Mouse (Mus musculus): ENCODE data around the gene Igsf21.
A peak's percentile ranks its signal among the peaks of the same experiment; 100 is the strongest.

Igsf21 gene

DNA sequence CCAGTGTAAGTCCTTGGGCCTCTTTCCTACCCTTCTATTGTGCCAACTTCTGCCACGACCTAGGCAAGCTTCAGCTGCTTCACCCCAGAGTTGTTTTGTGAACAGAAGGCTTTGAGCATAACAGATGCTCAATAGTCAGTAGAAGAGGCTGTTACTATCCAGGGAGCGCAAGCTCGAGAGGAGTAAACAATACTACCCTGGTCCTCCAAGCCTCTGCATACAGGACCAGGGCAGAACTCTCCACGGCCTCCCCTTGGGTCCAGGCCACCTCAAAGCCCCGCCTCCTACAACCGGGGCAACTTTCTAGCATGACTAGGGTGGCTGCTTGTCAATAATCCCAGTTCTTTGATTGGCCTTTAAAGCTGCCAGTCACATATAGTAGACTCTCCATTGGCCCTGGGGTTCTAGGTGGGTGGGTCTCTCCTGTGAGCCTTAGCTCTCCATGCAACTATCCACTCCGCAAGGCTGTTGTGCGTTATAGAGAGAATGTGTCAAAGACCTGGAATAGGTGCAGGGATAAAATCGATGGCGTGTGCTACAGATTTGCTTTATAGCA, 198.7 kb downstream of the Igsf21 start:
- no peak for DNase-seq (ENCODE audit: low spot score)

DNA sequence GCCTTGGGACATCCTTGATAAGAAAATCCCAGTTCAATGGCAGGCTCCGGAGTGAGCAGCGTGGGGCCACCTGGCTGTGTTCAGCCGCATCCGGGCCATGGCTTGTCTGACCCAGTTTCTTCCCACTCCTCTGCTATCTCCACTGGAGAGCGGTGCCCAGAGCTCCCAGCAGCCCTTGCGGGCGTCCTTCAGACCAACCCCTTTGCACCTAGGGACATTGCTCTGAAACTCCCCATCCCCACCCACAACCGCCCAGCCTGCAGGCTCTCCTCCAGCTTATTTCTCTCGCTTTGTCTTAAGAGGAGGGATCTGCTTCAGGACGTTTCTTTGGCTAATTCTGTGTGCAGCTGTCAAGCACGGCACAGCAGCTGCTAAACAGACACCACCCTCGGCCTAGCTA, 202.6 kb downstream of the Igsf21 start:
- no peak for DNase-seq (ENCODE audit: low spot score)

DNA sequence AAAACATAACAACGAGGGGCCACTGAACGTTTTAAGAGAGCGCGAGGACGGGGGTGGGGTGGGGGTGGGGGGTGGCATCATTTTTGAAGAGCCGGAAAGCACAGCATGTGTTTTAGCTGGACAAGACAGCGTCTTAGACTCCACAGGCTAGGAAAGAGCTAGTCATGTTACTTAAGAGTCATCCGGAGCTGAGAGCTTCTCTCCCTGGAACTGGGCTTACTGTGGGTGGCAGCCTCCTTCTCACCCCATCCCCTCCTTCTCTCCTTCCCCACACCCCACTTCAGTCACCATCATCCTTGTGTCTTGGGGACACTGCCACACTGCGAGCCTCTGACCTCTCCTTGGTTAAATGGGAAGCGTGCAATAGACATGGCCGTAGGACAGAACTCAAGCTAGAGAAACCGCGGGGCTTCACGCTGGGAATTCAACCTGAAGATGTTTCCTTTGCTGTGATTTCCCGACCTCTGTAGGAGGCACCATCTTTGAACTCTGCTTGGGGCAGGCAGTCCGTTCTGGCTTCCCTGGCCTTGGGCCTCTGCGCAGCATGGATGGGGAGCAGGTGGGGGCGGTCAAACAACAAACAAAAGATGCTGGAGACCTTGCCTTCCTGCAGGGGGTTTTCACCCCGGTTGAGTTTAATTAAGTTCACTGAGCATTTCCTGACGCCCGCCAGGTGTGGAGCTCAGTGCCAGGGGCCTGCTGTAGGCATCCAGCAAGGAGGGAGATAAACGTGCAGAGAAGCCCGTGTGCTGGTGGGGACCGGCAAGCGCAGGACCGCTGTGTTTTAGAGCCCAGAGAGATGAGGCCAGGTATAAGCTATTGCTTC, 207.8 kb downstream of the Igsf21 start:
- DNase-seq (ENCODE audit: low spot score) = no peak

DNA sequence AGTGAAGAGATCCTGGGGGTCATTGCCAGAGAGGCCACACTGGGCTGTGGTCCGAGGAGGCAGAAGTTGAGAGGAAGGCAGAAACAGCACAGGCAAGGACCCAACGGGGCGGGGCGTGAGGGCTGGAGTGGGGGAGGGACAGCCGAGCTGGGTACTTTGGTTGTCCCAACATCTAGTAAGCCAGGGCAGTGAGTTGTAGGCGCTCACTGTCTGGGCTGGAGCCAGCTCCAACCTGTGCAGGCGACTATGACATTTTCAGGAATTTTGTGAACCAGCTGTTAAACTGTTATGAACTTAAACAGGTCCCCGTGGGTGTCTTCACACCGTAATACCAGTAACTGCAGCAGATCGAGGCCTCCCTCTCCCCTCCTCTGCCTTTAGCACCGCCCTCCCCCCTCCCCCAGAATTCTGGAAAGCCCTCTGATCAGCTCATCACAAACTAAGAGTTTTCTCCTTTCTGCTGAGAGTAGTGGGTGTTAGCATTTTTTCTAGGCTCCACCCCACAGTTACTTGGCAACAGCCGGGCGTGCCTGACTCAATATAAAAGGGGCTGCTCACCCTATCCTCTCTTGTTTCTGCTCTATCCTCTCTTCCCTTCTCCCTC, 208.7 kb downstream of the Igsf21 start:
- DNase-seq (ENCODE audit: low spot score) = no peak

DNA sequence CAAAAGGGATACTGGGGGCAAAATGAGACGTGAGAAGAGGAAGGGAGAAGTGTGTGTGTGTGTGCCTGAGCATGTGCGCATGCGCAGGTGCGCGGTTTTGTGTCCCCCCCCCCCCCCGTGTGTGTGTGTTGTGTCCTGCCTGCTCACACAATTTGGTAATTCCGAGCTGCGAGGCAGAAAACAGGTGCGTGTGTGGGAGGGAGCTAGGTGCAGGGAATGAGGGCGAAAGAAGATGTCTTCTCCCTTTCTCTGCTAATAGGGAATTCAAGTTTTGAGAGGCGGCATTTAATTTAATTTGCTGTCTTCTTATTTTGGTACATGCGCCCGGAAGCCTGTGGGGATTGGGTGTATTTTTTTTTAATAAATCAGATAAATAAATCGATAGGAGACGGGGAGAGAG, 211.4 kb downstream of the Igsf21 start:
- DNase-seq (ENCODE audit: low spot score) = no peak

DNA sequence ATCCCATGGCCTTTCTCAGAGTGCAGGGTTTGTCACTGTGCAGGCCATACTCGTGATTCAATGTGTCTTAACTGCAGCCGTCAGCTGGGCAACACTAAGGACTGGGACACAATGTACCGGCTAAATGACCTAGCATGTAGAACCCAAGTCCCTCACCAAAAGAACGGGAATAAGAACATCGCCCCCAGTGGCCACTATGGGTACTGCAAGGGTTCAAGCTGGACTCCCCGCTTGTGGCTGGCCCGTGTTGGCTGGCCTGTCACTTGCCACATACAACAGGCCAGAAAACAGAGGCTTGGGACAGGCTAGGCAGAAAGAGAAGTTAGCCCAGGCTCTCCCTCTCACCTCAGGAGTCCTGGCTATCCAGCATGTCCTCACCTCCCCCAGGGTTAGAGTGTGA, 213.2 kb downstream of the Igsf21 start:
- peak; percentile 8 for DNase-seq (ENCODE audit: low spot score)

DNA sequence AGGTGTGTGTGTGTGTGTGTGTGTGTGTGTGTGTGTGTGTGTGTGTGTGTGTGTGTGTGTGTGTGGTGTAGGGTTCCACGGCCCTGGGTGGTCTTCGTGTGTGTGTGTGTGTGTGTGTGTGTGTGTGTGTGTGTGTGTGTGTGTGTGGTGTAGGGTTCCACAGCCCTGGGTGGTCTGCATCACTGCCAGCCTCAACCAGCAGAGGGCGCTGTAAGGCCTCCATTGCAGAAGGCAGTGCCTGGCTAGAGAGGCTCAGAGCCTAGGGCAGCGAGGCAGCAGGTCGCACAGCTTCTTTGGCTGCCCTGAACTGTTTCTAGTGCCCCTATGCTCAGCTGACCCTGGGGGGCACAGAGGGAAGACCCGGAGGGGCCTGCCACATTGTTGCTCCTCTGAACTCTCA, 216.2 kb downstream of the Igsf21 start:
- DNase-seq (ENCODE audit: low spot score) = no peak

DNA sequence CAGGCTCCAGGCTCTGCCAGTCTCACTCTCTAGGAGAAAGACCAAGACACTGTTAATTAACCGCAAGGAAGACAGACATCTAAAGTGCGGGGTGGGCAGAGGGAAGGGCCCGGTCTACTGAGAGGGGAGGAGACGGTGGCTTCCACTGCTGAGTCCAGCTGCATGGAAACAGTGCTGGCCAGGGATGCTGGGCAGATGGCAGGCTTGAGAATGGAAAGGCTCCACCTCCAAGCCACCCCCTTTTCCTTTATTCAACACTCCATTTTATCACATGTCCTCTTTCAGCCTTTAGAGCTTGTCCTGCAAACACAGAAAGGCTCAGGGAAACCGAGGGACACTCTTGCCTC, 216.6 kb downstream of the Igsf21 start:
- DNase-seq (ENCODE audit: low spot score) = no peak

DNA sequence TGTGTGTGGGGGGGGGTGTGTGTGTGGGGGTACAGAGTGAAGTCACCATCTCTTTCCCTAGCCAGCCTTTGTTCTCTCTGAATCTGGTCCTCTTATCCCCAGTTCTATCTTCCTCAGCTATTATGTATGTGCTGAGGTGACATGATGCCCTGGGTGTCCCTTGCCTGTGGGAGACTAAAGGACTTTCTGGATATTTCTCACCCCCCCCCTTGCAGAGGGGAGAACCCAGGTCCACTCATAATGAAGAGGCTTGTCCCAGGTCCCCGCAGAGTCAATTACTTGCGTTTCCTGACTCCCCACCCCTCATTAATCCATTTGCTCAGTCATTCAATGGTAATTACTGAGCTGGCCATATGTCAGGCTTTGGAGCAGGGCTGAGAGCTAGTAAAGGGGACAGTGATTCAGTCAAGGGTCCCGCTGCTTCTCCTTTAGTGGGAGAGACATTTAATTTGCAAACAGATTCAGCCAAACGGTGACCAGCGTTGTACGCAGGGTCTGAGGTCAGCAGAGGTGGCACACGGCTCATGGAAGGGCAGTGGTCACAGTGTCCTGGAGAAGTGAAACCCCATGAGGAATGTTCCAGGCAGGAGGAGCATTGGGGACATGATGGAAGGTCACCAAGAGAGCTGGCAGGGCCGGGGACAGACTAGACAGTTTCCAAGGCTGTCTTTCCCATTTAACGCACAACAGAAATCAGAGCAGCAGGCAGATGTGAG, 217.1 kb downstream of the Igsf21 start:
- DNase-seq (ENCODE audit: low spot score) = no peak

DNA sequence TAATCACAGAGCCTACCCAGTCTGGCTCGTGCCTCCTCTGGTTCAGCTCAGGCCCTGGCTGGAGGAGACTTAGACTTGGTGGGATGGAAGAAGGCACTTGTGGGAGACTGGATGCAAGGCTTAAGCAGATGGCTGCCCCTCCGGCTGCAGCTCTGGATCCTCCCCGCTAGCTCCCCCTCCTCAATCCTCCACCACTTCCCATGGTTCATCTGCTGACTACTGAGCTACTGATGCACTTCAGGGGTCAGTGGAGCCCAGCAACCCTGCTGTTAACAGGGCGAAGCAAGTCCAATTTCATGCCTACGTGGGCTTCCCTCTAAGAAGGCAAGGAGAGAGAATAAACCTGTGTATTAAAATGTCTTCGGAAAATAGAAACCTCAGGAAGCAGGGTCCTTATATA, 222.8 kb downstream of the Igsf21 start:
- DNase-seq (ENCODE audit: low spot score) = no peak

DNA sequence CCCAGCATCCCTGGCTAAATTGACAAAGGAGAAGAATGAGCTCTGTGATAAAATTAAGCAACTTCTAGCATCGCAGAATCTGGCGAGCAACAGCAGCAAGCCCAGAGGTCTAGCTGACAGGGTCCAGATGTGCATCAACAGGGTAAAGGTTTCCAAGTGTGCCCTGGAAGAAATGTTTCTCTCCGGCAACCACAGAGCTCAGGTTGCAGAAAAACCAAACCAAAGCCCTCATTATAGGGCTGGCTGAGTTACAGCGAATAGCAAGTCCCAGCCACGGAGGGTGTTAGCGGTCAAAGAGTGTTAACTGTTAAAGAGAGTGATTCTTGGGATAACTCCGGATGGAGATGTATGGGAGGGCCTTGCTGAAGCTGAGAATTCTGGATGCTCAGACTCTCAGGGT, 230.7 kb downstream of the Igsf21 start:
- no peak for DNase-seq (ENCODE audit: low spot score)

DNA sequence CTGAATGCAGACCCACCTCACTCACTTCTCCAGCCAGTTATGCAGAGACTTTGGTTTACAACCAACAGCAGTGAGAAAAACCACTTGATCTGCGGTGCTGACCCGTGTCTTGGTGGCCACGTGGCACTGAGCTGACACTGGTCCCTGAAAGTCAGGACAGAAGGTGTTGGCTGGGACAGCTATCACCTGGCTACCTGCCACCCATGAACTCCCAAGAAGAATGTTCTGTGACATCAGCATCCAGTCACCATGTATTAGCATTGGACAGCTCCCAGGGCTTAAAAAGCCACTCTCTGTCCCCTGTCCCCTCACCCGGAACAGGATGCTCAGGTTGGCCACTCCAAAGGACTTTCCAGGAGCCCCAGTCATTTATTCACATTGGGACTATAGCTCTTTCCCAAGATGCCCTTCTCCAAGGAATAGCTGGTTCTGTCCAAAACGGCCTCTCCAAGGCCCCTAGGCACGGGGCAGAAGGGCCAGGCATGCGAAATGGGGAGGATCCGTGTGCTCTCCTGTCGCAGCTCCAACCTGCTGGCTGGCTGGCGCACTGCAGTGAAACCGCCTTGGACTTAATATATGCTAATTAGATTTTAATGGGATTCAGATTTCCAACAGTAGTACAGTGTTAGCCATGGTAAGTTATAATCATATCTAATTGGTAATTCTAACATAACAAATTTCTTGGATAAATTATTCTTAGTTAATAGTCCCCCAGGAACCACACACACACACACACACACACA, 235.7 kb downstream of the Igsf21 start:
- DNase-seq (ENCODE audit: low spot score) = no peak

DNA sequence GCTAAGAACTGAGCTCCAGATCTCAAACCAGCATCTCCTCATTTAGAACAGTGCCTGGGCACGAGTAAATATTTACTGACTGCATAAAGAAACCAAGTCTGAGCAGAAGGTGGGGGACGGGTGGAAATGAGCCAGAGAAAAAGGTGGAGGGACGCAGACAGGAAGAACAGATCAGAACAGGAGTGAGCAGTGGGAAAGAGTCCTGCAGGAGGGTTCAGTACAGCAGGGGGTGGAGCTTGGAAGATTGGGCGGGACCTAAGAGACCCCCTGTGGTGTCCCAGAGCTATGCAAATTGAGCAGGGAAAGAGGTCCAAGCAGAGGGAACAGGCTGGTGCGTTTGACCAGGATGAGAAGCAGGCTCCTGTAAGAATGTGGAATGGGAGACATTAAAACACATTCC, 241.7 kb downstream of the Igsf21 start:
- DNase-seq (ENCODE audit: low spot score) = no peak

DNA sequence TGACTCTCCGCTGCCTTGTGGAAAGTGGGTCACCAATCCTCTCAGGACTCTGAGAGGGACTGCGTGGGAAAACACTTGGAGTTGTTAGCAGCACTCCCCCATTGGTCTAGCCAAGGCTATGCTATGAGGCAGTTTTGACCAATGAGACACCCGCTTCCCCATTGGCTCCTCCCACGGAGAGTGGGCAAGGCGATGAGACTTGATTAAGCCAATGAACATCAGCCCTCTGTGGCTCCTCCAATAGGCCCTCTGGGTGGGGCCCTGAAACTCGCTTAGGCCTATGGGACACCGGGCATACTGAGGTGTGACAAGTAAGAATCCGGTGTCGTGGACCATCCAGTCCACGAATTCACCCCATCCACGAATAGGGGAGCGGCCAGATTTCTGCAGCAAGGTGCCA, 242.4 kb downstream of the Igsf21 start:
- peak; percentile 17 for DNase-seq (ENCODE audit: low spot score)

DNA sequence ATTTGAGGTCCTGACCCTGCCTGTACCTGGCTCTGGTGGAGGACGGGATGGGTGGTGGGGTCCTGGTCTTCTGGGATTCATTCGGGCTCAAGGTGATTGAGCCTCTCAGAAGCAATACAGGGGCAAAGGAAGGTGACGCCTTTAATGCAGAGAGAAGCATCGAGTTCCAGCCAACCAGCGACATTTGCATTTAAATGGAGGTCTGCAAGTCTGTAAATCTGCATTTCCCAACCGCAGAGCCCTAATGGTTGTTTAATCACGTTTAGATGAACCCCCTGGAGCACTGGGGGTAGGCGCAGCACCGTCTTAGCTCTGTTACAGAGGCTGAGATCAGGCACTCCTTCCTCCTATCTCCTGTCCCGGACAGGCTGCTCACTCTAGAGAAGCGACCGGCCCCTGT, 244.5 kb downstream of the Igsf21 start:
- DNase-seq (ENCODE audit: low spot score) = no peak

DNA sequence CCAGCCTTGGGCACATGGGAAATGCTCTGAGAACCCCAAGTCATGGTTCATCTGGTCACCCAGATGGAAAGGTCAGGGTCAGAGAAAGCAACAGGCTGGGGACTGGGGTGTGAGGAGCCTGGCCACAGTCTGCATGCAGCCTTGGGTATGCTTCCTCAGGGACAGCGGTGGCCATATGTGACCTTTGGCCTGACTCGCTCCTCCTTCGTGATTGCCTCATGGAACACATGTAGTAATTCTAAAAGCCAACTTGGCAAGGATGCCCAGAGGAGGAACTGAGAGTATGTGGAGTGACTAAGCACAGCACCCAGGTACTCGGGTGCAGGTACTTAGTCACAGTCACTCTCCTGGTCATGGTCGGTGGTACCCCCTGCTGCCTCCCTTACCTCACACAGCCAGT, 245.7 kb downstream of the Igsf21 start:
- no peak for DNase-seq (ENCODE audit: low spot score)

DNA sequence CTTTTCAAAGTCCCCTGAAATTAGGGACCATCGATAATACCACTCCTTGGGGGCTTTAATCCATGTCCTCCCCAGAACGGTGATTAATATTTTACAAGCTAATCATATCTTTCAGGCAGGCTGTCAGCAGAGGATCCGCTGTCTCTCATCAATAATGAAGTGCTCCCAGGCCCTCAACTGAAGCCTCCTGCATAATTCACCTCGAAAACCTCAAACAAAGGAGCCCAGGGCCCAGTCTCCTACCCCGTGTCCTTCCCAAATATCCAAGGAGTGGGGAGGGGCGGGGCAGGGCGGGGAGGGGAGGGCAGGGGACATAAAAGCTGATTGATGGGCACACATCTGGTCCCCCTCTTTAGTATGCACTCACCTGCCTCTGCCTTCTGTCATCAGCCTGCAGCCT, 247.6 kb downstream of the Igsf21 start:
- DNase-seq (ENCODE audit: low spot score) = no peak

DNA sequence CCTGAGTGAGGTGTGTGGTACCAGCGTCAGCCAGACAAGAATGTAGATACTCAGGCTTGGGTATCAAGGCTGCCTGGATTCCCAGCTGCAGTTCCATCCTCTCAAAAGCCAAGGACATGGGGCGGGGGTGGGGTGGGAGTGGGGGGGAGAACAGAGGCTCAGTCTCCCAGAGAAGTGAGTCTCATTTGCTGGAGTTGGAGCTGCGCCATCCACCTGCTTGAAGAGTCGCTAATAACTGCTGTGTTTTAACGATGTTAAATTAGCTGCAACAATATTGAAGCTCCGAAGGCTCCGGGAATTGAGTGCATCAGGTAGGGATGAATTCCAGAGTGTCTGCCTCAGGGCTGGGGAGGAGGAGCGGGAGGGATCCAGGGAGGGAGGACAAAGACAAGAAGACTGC, 250.9 kb downstream of the Igsf21 start:
- no peak for DNase-seq (ENCODE audit: low spot score)

DNA sequence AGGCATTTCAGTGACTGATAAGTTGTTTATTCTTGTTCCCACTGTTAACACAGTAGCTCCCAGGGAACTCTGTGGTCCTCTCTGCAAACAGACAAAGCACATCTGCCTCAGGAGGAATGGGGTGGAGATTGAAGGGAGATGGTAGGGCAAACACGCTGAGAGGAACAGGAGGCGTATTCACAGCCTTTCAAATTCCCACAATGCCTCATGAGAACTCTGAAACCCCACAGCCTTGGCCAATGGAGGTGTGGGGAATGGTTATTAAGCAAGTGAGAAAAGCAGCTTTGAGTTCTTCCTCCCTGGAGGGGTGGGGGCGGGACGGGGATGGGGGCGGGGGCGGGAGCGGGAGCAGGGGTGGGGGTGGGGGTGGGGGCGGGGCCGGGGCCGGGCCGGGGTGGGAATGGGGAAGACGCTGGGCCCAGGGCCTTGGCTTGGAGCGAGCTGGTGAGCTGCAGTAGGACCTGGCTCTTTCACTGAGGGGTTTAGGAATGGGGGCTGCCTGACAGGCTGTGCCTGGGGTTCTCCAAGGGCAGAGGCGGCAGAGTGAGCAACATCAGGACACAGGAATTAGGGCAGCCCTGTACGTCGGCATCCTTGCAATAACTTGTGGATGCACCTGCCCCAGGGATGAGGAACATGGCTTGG, 253.4 kb downstream of the Igsf21 start:
- no peak for DNase-seq (ENCODE audit: low spot score)

DNA sequence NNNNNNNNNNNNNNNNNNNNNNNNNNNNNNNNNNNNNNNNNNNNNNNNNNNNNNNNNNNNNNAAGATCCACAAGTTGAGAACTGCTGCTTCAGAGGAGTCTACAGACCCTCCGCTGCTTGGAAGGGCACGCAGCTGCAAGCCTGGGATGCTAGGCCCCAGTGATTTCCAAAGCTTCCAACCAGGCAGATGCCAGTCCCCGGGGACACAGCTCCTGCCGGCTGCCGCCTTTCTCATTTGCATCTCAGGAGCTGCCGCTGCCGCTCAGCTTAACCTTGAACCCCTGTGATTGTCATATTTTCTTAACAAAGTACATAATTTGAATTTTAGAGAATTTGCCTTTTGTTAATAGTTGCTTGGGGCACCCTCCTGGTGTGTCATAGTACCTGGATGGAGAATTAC, 259.7 kb downstream of the Igsf21 start:
- no peak for DNase-seq (ENCODE audit: low spot score)

DNA sequence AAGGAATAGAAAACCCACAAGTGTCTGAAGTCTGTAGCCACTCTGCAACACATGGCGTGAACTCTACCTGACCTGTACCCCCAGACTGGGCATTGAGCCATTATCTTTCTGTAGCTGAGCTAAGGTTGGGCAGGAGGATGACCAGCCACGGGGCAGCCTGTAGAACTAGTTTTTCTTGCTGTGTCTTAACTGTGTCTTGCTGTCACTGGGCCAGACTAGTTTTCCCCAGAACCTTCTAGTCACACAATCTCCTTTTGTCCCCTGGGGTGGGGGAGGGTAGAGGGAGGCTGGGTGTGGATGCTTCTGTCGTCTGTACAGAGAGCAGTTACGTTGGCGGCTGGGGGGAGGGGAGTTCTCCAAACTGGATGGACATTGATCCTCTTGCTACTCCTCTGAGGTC, 267.9 kb downstream of the Igsf21 start:
- peak; percentile 10 for DNase-seq (ENCODE audit: low spot score)

DNA sequence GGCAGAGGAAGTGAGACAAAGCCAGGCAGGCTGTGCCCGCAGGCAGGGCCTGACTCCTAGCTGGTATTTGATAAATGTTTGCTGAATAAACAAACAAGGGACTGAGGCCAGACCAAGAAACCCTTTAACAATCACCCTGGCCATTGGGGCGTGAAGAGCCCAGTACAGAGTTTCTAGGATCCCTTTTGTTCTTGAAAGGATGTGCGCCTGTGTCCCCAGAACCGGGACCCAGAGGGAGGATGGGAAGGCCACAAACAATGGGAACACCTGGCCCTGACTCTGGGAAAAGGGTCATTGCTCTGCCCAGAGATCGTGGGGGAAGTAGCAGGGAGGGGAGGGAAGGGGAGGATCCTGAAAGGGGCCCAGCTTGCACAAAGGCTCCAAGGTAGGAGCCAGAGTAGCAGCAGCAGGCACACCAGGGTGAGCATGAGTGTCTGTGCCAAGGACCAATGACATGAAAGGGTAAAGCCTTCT, 269.2 kb downstream of the Igsf21 start:
- DNase-seq (ENCODE audit: low spot score) = peak; percentile 15
